Mouse (Mus musculus) kidney, embryonic 16.5 days (tissue): ENCODE measurements at regions not wholly inside any gene's neighbourhood (a gene's known extent, or its start where the extent isn't known, plus 50 kb on each side); places are given as distances from the start of the nearest gene placed in this dataset.

Source experiments
- ATAC-seq: fragments of 200-750 bp; cut with Nextera tagmentation; 2 replicates; pipeline ENCODE4 v1.8.0; 2017; ENCODE audit warnings: moderate TSS enrichment; ENCODE audit not compliant: low FRiP score, low TSS enrichment
- H3K27ac ChIP-seq: fragments of 300-500 bp; sonication (generic); 2 replicates; pipeline ENCODE4 v1.5.1; 2014; ENCODE audit warnings: low read length
- H3K27me3 ChIP-seq: fragments of 300-500 bp; sonication (generic); 2 replicates; pipeline ENCODE4 v1.6.1; 2014; ENCODE audit warnings: low read length, control low read depth, mixed read lengths; ENCODE audit not compliant: insufficient read depth
- H3K36me3 ChIP-seq: fragments of 300-500 bp; sonication (generic); 2 replicates; pipeline ENCODE4 v1.6.1; 2014; ENCODE audit warnings: low read length, control low read depth, mixed read lengths; ENCODE audit not compliant: insufficient read depth
- H3K4me1 ChIP-seq: fragments of 300-500 bp; sonication (generic); 2 replicates; pipeline ENCODE4 v1.6.1; 2014; ENCODE audit warnings: low read length, control low read depth, mixed read lengths; ENCODE audit not compliant: insufficient read depth
- H3K4me2 ChIP-seq: fragments of 300-500 bp; sonication (generic); replicated peaks from 2 replicates; pipeline ENCODE4 v1.6.1; 2014; ENCODE audit warnings: low read depth, low read length
- H3K4me3 ChIP-seq: fragments of 300-500 bp; sonication (generic); 2 replicates; pipeline ENCODE4 v1.5.1; 2014; ENCODE audit warnings: mild to moderate bottlenecking, low read length
- H3K9ac ChIP-seq: fragments of 300-500 bp; sonication (generic); replicated peaks from 2 replicates; pipeline ENCODE4 v1.6.1; 2014; ENCODE audit warnings: low read length
- H3K9me3 ChIP-seq: fragments of 300-500 bp; sonication (generic); 2 replicates; pipeline ENCODE4 v1.6.1; 2016; ENCODE audit warnings: low read length, control low read depth
- WGBS: fragments of 180-500 bp; shearing (Covaris S2); extraction: QIAGEN DNeasy Blood & Tissue Kit; methylation state at CpG from one replicate; pipeline ENCODE4 v1.1.7; 2014; 5-methylcytosine and 5-hydroxymethylcytosine counted together

DNA sequence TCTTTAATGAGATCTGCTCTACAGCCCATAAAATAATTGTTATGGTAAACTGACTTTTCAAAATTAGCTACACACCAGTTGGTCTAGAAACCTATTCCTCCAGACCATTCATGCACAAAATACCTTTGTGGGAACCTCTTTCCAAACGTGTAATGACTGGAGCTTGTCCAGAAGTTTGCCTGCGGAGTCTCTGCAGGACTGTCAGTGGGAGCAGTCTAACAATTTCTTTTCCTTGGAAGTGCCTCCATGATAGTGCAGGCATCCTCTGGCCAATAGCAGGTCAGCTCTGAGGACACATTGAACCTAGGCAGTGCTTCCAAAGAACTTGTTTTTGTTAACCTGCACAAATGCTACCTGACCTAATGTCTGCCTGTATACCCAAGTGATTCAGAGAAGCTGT, 932.3 kb downstream of the Pcdh9 start:
- Histone ChIP-seq H3K27me3 (no peaks in the 10 kb centered on the region), H3K4me3 (no peak overlapping the region), H3K9me3 (no peaks in the 10 kb centered on the region), H3K27ac (no peak overlapping the region), H3K4me1 (no peaks in the 10 kb centered on the region), H3K9ac (no peak overlapping the region), H3K4me2 (no peak overlapping the region), H3K36me3 (no peaks in the 10 kb centered on the region)
- 41% methylated on average over 2 of the region's 2 CpGs for WGBS
- no peak for ATAC-seq

DNA sequence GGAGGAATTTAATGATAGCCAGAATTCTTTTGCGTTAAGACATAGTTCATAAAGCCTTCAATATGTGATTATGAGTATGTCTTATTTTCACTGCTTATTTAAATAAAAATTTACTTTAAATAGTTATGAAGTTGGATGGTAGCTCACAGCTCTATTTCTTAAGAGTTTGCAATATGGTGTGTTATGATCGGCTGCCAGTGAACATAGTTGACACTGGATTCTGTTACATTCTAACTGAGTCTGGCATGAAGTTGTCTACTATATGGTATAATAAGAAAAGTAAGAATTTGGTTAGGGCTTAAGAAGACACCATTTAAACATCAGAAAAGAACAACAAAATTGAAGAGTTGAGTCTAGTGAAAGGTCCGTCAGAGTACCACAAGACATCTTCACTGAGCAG, 935.0 kb downstream of the Pcdh9 start:
- Histone ChIP-seq H3K4me1 (no peaks in the 10 kb centered on the region), H3K9ac (no peak overlapping the region), H3K36me3 (no peaks in the 10 kb centered on the region), H3K27ac (no peak overlapping the region), H3K9me3 (no peaks in the 10 kb centered on the region), H3K27me3 (no peaks in the 10 kb centered on the region), H3K4me3 (no peak overlapping the region), H3K4me2 (no peak overlapping the region)
- WGBS: 97% methylated on average over 3 of the region's 3 CpGs
- no peak for ATAC-seq

DNA sequence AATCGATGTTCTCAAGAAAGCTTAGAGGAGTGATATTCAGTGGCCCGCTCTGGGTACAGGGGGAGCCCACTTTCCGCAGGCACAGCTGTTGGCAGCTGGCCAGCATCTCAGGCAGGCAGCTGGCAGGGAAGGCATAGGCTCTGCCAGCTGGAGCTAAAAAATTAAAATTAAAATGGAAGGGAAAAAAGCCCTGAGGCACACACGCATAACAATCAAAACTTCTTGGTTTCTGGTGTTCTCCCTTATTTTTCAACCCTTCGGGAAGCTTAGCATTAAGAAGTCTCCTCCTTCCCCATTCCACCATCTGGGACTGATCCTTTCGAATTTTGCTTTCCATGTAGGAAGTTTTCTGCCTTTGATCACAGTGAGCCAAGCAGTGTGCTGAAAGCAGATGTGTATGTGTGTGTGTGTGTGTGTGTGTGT, 982.8 kb downstream of the Pcdh9 start:
- no peaks in the 10 kb centered on the region for H3K36me3 ChIP-seq
- no peak overlapping the region for H3K4me2 ChIP-seq
- H3K27me3 ChIP-seq: no peaks in the 10 kb centered on the region
- H3K9ac ChIP-seq: no peak overlapping the region
- H3K27ac ChIP-seq: no peak overlapping the region
- no peak for ATAC-seq
- no peaks in the 10 kb centered on the region for H3K9me3 ChIP-seq
- H3K4me3 ChIP-seq: no peak overlapping the region
- 74% methylated on average over 6 of the region's 6 CpGs for WGBS
- no peaks in the 10 kb centered on the region for H3K4me1 ChIP-seq

DNA sequence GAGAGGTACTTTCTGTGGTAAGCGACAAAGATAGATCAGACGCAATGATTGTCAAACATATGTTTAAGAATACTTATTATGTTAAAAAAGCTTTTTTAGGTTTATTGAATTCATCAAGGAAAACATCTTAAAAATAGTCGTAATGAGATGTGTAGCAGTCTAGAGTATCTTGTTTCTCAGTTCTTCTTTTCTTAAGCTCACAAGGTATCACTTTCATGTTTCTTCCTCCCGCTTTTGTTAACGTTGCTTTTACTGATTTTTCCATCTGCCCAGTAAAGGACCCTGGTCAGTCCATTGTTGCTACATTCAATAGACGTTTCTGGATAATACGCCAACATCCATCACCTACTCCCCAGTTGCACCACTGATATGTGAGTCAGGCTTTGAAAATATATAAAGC, 1015.9 kb downstream of the Pcdh9 start:
- no peak overlapping the region for H3K27ac ChIP-seq
- H3K4me2 ChIP-seq: no peak overlapping the region
- 72% methylated on average over 7 of the region's 7 CpGs for WGBS
- H3K27me3 ChIP-seq: no peaks in the 10 kb centered on the region
- no peak for ATAC-seq
- no peaks in the 10 kb centered on the region for H3K4me1 ChIP-seq
- no peak overlapping the region for H3K9ac ChIP-seq
- H3K9me3 ChIP-seq: no peaks in the 10 kb centered on the region
- H3K4me3 ChIP-seq: no peak overlapping the region
- H3K36me3 ChIP-seq: no peaks in the 10 kb centered on the region

DNA sequence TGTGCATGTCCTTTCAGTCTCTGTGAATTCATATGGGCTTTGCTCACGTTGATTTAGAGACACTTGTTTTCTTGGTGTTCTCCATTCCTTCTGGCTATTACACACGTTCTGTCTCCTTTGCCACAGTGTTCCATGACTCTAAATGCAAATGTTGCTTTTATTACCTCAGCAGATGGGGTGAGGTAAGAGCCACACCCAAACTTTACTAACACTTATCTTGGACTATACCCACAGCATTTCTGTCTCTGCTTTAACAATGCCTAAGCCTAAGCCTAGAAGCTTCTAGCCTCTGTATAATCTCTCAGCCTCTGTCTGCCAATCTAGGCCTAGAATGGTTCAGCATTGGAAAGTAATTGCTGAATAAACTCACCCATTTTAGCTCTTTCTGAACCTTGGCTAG, 1024.0 kb downstream of the Pcdh9 start:
- Histone ChIP-seq H3K36me3 (no peaks in the 10 kb centered on the region), H3K27ac (no peak overlapping the region), H3K4me1 (no peaks in the 10 kb centered on the region), H3K27me3 (no peaks in the 10 kb centered on the region), H3K9ac (no peak overlapping the region), H3K4me3 (no peak overlapping the region), H3K9me3 (no peaks in the 10 kb centered on the region), H3K4me2 (no peak overlapping the region)
- ATAC-seq: no peak
- WGBS: 67% methylated on average over 2 of the region's 2 CpGs

DNA sequence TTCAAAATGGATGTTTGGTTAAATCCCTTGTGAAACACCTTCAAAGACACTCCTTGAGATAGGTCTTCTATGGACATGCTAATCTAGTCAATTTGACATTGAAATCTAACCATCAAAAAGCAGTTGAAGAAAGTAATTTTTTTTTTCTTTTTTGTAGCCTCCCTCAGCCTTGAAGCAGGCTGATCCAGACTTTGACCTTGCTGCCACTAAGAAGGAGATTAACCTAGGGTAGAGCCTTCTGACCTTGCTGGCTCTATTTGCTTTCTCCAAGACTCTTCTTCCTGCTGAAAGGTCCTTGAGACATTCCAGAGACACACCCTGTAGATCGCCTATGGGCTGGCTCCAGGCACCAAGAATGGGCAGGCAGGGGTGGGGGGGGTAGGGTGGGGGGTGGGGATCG, 1027.5 kb downstream of the Pcdh9 start:
- 53% methylated on average over 2 of the region's 2 CpGs for whole genome bisulfite sequencing
- Histone ChIP-seq H3K36me3 (no peaks in the 10 kb centered on the region), H3K27me3 (no peaks in the 10 kb centered on the region), H3K27ac (no peak overlapping the region), H3K9ac (no peak overlapping the region), H3K9me3 (no peaks in the 10 kb centered on the region), H3K4me1 (no peaks in the 10 kb centered on the region), H3K4me2 (no peak overlapping the region), H3K4me3 (no peak overlapping the region)
- no peak for ATAC-seq

DNA sequence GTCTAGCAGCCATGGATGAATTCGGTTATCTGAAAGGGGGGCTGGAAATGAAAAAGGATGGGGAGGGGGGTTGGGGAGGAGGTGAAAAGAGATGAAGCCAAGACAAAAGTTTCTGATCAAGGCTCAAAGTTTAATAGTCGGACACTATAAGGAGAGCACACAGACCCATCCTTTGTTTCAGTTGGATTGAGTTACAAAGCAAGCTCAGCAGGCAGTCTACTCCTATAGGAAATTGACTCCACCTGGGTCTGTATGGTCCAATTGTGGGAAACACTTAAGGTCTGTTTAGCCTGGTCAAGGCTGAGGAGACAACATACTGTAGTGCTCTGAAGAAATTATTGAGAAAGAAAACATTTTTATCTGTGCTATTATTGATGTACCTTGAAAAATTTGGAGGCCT, 1029.8 kb downstream of the Pcdh9 start:
- Histone ChIP-seq H3K4me2 (no peak overlapping the region), H3K36me3 (no peaks in the 10 kb centered on the region), H3K9ac (no peak overlapping the region), H3K27ac (no peak overlapping the region), H3K9me3 (no peaks in the 10 kb centered on the region), H3K4me3 (no peak overlapping the region), H3K4me1 (no peaks in the 10 kb centered on the region), H3K27me3 (no peaks in the 10 kb centered on the region)
- ATAC-seq: no peak
- WGBS: 83% methylated on average over 2 of the region's 2 CpGs

DNA sequence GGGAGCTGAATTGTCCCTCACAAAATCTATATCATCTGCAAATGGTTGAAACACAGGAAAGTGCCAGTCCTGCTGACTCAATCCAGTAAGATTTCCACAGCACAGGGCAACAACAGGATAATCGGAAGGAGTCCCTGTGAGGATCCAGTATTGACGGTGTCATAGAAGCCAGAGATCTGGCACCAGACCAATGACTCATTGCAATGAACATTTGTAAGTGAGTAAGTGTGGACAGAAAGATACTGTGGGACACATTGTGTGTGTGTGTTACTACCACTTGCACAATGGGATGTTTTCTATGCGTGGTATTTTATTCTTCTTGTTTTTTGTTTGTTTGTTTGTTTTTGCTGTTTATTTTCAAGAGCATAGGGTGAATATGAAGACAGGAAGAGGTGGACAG, 1056.8 kb downstream of the Pcdh9 start:
- no peak for ATAC-seq
- no peak overlapping the region for H3K27ac ChIP-seq
- no peaks in the 10 kb centered on the region for H3K27me3 ChIP-seq
- H3K9ac ChIP-seq: no peak overlapping the region
- H3K4me3 ChIP-seq: no peak overlapping the region
- H3K4me2 ChIP-seq: no peak overlapping the region
- no peaks in the 10 kb centered on the region for H3K36me3 ChIP-seq
- H3K4me1 ChIP-seq: no peaks in the 10 kb centered on the region
- WGBS: 93% methylated on average over 3 of the region's 3 CpGs
- no peaks in the 10 kb centered on the region for H3K9me3 ChIP-seq

DNA sequence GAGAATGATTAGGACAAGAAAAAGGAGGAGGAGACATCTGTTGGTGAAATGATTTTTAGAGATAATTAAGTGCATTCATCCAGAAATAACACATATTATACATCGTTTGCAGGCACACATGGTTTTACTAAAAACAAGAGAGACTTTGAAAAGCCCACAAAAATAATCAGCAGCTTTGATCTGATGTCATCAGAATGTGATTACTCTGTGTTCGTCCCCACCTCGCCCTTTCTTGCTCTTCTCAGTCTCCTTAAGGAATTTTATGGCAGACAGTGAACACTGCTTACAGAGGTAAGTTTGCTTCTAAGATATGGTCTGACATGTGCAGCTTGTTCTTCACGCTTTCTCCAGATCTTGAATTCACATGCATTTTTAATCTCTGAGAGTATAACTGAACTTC, 1061.3 kb downstream of the Pcdh9 start:
- no peak overlapping the region for H3K4me2 ChIP-seq
- no peaks in the 10 kb centered on the region for H3K27me3 ChIP-seq
- no peaks in the 10 kb centered on the region for H3K36me3 ChIP-seq
- no peak overlapping the region for H3K4me3 ChIP-seq
- no peak for ATAC-seq
- H3K4me1 ChIP-seq: no peaks in the 10 kb centered on the region
- no peak overlapping the region for H3K9ac ChIP-seq
- H3K9me3 ChIP-seq: no peaks in the 10 kb centered on the region
- no peak overlapping the region for H3K27ac ChIP-seq
- WGBS: 58% methylated on average over 4 of the region's 4 CpGs

DNA sequence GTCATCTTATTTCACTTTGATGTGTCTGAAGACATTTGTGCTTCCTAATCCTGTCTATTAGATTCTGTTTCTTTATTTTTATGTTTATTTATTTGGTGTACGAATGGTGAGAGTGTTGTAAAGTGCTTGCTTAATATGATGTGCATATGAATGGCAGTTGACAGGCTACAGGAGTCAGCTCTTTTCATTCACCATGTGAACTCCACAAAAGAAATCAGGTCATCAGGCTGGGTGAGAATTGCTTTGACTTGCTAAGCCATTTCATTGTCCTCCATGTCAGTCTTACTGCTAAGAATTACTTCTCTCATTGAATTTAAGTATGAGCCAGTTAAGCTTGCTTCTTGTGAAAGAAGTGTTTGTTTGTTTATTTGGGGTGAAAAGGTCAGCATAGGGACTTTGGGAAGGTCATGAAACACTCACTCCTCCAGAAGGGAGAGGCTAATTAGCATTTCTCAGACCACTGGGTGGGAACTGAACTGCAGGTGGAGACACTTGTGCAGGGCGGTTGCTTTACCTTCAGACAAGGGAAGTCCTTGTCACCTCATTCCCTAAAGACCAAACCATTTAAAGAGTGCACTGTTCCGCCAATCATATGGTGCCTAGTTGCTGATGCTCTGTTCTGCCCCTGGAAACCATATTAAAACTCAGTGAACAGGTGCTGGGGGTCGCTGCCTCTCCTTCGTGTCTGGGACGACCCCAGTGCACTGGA, 1063.7 kb downstream of the Pcdh9 start:
- Histone ChIP-seq H3K4me3 (no peak overlapping the region), H3K36me3 (no peaks in the 10 kb centered on the region), H3K9me3 (no peaks in the 10 kb centered on the region), H3K4me1 (no peaks in the 10 kb centered on the region), H3K27me3 (no peaks in the 10 kb centered on the region), H3K9ac (no peak overlapping the region), H3K27ac (no peak overlapping the region), H3K4me2 (no peak overlapping the region)
- no peak for ATAC-seq
- 60% methylated on average over 6 of the region's 6 CpGs for WGBS
